Mouse (Mus musculus): Measurements from ENCODE around the gene Gmip. TPM values are rescaled to one million over a fixed set of nuclear protein-coding genes. Genes with fewer than 3 reads are reported as not detected.

Gene Gmip
- polyA plus RNA-seq, 1 experiment from 2014 or later, result 7.5 TPM

- Histone ChIP-seq H3K4me3 (ENCODE audit: low read depth, low read length) (no peak overlapping the region), H3K4me1 (replicated peaks; ENCODE audit: control insufficient read depth, insufficient read depth, low read length) (peaks cover 5% of the 10 kb centered on the region; the same call in 1 of the 2 replicates), H3K27ac (ENCODE audit: low read depth, low read length) (no peak overlapping the region), H3K4me2 (replicated peaks; ENCODE audit: low read depth) (no peak overlapping the region), H3K36me3 (ENCODE audit: control insufficient read depth, insufficient read depth) (peaks cover 50% of the 10 kb centered on the region), H3K9me3 (ENCODE audit: control insufficient read depth) (no peaks in the 10 kb centered on the region), H3K27me3 (replicated peaks; ENCODE audit: control insufficient read depth, insufficient read depth, low read length) (no peaks in the 10 kb centered on the region), H3K9ac (ENCODE audit: low read depth, low read length) (no peak overlapping the region)
- TF ChIP-seq CTCF (IDR thresholded peaks at IDR 0.05; ENCODE audit: low read depth), result no peak
- 78% methylated on average over 4 of the region's 4 CpGs for WGBS
- no peak for ATAC-seq
Measured at GRCm38 (mm10) chr8:69793666-69794065, 14.8 kb upstream of the Gmip start.

DNA sequence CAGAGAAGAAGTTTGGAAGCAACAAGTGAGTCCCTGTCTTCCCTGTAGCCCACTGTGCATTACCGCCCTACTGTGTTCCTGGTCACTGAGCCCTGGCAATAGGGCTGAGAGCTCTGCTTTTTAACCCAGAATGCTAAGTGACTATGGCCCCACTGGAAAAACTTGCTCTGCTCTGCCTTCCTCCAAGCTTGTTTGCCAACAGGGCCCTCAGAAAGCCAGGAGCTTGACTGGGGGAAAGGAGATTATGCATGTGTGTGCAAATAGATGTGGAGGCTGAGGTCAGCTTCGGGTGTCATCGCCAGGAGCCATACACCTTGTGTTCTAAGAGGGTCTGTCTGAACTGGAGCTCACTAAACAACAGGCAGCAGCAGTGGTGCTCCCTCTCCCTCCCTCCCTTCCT, 14.4 kb upstream of the Gmip start:
- Histone ChIP-seq H3K4me2 (replicated peaks; ENCODE audit: low read depth) (no peak overlapping the region), H3K27ac (ENCODE audit: low read depth, low read length) (no peak overlapping the region; the same call in 1 of the 2 replicates), H3K9ac (ENCODE audit: low read depth, low read length) (no peak overlapping the region), H3K4me3 (ENCODE audit: low read depth, low read length) (no peak overlapping the region), H3K27me3 (replicated peaks; ENCODE audit: control insufficient read depth, insufficient read depth, low read length) (no peaks in the 10 kb centered on the region), H3K4me1 (replicated peaks; ENCODE audit: control insufficient read depth, insufficient read depth, low read length) (peaks cover 5% of the 10 kb centered on the region; the same call in 1 of the 2 replicates), H3K36me3 (ENCODE audit: control insufficient read depth, insufficient read depth) (peaks cover 54% of the 10 kb centered on the region), H3K9me3 (ENCODE audit: control insufficient read depth) (no peaks in the 10 kb centered on the region)
- ATAC-seq, result no peak
- no peak for TF ChIP-seq CTCF (IDR thresholded peaks at IDR 0.05; ENCODE audit: low read depth)
- 87% methylated on average over 3 of the region's 3 CpGs for WGBS

DNA sequence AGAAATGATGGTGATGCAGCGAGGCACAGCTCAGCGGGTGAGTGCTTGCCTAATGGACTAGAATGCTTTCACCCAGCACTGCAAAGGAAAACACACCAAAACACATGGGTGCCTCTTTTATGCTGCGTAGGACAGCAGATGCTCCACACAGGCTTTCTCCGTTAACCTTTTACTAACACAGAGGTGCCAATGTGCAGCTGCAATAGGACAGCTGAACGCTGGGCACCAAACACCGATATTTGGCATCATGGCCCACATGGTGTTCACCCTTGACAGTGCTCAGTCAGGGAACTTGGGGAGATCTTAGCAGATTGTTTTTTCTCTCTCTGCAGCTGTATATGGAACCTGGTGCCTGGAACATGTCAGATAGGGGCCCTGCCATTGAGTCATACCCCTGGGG, 13.6 kb upstream of the Gmip start:
- Histone ChIP-seq H3K4me1 (replicated peaks; ENCODE audit: control insufficient read depth, insufficient read depth, low read length) (peaks cover 4% of the 10 kb centered on the region; the same call in 1 of the 2 replicates), H3K27me3 (replicated peaks; ENCODE audit: control insufficient read depth, insufficient read depth, low read length) (no peaks in the 10 kb centered on the region), H3K4me3 (ENCODE audit: low read depth, low read length) (no peak overlapping the region), H3K36me3 (ENCODE audit: control insufficient read depth, insufficient read depth) (peaks cover 62% of the 10 kb centered on the region), H3K27ac (ENCODE audit: low read depth, low read length) (no peak overlapping the region), H3K9me3 (ENCODE audit: control insufficient read depth) (no peaks in the 10 kb centered on the region), H3K9ac (ENCODE audit: low read depth, low read length) (no peak overlapping the region), H3K4me2 (replicated peaks; ENCODE audit: low read depth) (no peak overlapping the region)
- no peak for TF ChIP-seq CTCF (IDR thresholded peaks at IDR 0.05; ENCODE audit: low read depth)
- ATAC-seq, result no peak
- WGBS, result 93% methylated on average over 6 of the region's 6 CpGs

- WGBS, result 95% methylated on average over 16 of the region's 16 CpGs
- H3K9ac ChIP-seq (ENCODE audit: low read depth, low read length), result no peak overlapping the region
- no peak overlapping the region for H3K4me2 ChIP-seq (replicated peaks; ENCODE audit: low read depth)
- no peaks in the 10 kb centered on the region for H3K9me3 ChIP-seq (ENCODE audit: control insufficient read depth)
- no peak overlapping the region for H3K27ac ChIP-seq (ENCODE audit: low read depth, low read length)
- H3K27me3 ChIP-seq (replicated peaks; ENCODE audit: control insufficient read depth, insufficient read depth, low read length), result no peaks in the 10 kb centered on the region
- no peak for ATAC-seq
- TF ChIP-seq CTCF (IDR thresholded peaks at IDR 0.05; ENCODE audit: low read depth), result no peak
- H3K36me3 ChIP-seq (ENCODE audit: control insufficient read depth, insufficient read depth), result peaks cover 78% of the 10 kb centered on the region
- no peaks in the 10 kb centered on the region for H3K4me1 ChIP-seq (replicated peaks; ENCODE audit: control insufficient read depth, insufficient read depth, low read length)
- no peak overlapping the region for H3K4me3 ChIP-seq (ENCODE audit: low read depth, low read length)
Measured at GRCm38 (mm10) chr8:69796721-69797345, 11.6 kb upstream of the Gmip start.

DNA sequence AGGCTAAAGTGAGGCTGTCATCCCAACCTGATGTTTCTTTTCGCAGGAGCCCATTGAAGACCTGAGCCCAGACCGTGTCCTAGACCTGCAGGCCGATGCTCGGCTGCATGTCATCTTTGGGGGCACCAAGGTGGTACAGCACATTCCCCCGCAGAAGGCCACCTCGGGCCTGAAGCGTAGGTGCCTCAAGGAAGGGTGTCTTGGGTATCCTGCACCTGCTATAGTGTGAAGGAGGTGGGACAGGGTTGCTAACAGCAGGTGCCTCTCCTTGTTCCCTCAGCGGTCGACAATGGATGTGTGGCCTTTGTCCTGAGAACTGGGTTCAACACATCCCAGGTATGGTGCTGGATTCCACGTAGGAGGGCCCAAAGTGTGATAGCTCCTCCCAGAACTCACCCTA, 10.8 kb upstream of the Gmip start:
- Histone ChIP-seq H3K9me3 (ENCODE audit: control insufficient read depth) (no peaks in the 10 kb centered on the region), H3K4me2 (replicated peaks; ENCODE audit: low read depth) (no peak overlapping the region), H3K27me3 (replicated peaks; ENCODE audit: control insufficient read depth, insufficient read depth, low read length) (no peaks in the 10 kb centered on the region), H3K9ac (ENCODE audit: low read depth, low read length) (no peak overlapping the region), H3K4me3 (ENCODE audit: low read depth, low read length) (no peak overlapping the region), H3K27ac (ENCODE audit: low read depth, low read length) (no peak overlapping the region), H3K4me1 (replicated peaks; ENCODE audit: control insufficient read depth, insufficient read depth, low read length) (no peaks in the 10 kb centered on the region), H3K36me3 (ENCODE audit: control insufficient read depth, insufficient read depth) (peaks cover 87% of the 10 kb centered on the region)
- WGBS, result 91% methylated on average over 10 of the region's 10 CpGs
- no peak for TF ChIP-seq CTCF (IDR thresholded peaks at IDR 0.05; ENCODE audit: low read depth)
- ATAC-seq, result no peak

DNA sequence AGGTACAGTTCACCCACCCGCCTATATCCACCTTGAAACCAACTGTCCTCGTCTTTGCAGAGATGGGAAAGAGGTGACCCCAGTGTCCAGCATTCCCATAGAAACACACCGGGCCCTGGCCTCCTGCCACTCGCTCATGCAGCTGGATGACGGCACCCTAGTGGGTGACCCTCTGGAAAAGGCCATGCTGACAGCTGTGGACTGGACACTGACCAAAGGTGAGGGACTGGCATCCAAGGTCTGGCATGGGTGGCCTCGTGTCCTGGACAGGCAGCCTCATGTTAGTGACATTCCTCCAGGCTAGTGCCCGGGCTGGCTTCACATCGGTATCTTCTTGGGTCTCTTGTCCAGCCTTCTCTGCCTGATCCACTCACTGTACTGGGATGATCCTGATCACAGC, 9.2 kb upstream of the Gmip start:
- Histone ChIP-seq H3K27me3 (replicated peaks; ENCODE audit: control insufficient read depth, insufficient read depth, low read length) (no peaks in the 10 kb centered on the region), H3K4me1 (replicated peaks; ENCODE audit: control insufficient read depth, insufficient read depth, low read length) (no peaks in the 10 kb centered on the region), H3K4me3 (ENCODE audit: low read depth, low read length) (no peak overlapping the region), H3K27ac (ENCODE audit: low read depth, low read length) (no peak overlapping the region), H3K9ac (ENCODE audit: low read depth, low read length) (no peak overlapping the region), H3K4me2 (replicated peaks; ENCODE audit: low read depth) (no peak overlapping the region), H3K36me3 (ENCODE audit: control insufficient read depth, insufficient read depth) (peaks cover 95% of the 10 kb centered on the region), H3K9me3 (ENCODE audit: control insufficient read depth) (no peaks in the 10 kb centered on the region)
- no peak for TF ChIP-seq CTCF (IDR thresholded peaks at IDR 0.05; ENCODE audit: low read depth)
- no peak for ATAC-seq
- WGBS, result 96% methylated on average over 8 of the region's 8 CpGs

Measured in intestine, postnatal 0 days (tissue).